ENCODE assay signal across 8 mouse cellular contexts in the genomic region with DNA sequence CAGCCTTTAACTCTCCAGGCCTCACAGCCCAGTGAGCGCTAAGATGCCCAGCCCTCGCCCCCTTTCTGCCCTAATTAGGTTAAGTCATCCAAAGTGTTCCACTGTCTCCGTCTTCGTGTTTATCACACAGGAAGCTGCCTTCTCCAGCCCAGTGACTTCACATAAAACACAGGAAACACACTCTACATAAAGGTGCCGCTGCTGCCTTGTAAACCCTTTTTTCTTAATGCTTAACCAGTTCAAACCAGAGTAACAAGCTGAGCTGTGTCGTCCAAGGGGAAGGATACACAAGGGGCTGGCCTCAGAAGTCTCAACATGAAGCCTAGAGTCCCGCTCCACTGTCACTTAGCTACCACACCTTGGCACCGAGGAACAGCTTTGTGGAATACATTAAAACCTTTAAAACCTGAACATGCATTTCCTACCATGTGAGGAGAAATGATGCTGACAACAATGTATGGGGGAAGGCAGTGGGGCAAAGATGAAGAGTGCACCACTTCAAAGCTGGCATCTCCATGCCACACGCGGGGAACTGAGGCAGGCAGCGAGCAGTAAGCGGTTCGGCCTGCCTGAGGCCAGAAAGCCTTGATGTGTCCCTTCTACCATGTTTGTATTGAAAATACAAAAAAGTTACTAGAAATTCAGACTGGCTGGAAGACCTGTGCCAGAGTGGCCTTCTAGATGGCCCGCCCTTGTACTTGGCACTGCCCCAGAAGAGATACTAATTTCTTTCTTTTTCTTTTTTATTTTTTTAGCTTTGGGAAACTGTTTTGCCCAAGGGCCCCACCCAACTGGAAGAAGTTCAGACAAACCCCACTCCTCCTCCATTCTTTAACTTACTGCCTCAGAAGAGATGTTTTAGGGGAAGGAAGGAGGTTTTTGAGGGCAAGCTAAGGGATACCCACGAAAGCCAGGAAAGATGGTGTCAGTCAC. TPM values are rescaled to one million over a fixed set of nuclear protein-coding genes. Genes with fewer than 3 reads are reported as not detected.
DNase-seq lines count a peak whose midpoint lies in the region; ATAC-seq lines count a peak whose summit lies in the region.

No protein-coding gene starts in this region.

- no peak overlapping the region for H3K9ac ChIP-seq in heart, embryonic 15.5 days
- H3K9ac ChIP-seq in lung, embryonic 16.5 days (ENCODE audit: low read length), result no peak overlapping the region
- no peak overlapping the region for H3K9ac ChIP-seq in forebrain, embryonic 11.5 days (ENCODE audit: low read length)

- ATAC-seq in heart, embryonic 15.5 days (replicated peaks; ENCODE audit: insufficient number of reproducible peaks, insufficient read depth, low FRiP score, low read depth), result no peak
- ATAC-seq in lung, embryonic 16.5 days (ENCODE audit: low read depth), result no peak
- no peak for ATAC-seq in forebrain, embryonic 11.5 days (replicated peaks; ENCODE audit: low FRiP score)

- peak overlapping the region; percentile 7; the same call in 1 of the 2 replicates for H3K4me2 ChIP-seq in heart, embryonic 15.5 days
- no peak overlapping the region; the same call in 1 of the 2 replicates for H3K4me2 ChIP-seq in lung, embryonic 16.5 days (ENCODE audit: low read depth, low read length)
- no peak overlapping the region for H3K4me2 ChIP-seq in forebrain, embryonic 11.5 days (ENCODE audit: low read depth, low read length, severe bottlenecking)

- H3K27ac ChIP-seq in heart, embryonic 15.5 days, result peak overlapping the region; percentile 98
- peak overlapping the region; percentile 13 for H3K27ac ChIP-seq in lung, embryonic 16.5 days (ENCODE audit: low read length)
- H3K27ac ChIP-seq in forebrain, embryonic 11.5 days (ENCODE audit: low read depth, low read length), result no peak overlapping the region

- H3K9me3 ChIP-seq in heart, embryonic 15.5 days (replicated peaks), result no peaks in the 10 kb centered on the region
- no peaks in the 10 kb centered on the region for H3K9me3 ChIP-seq in lung, embryonic 16.5 days (ENCODE audit: control insufficient read depth, low read length)
- no peaks in the 10 kb centered on the region for H3K9me3 ChIP-seq in forebrain, embryonic 11.5 days (ENCODE audit: control insufficient read depth, low read length)

- H3K27me3 ChIP-seq in heart, embryonic 15.5 days, result no peaks in the 10 kb centered on the region
- H3K27me3 ChIP-seq in lung, embryonic 16.5 days (ENCODE audit: control insufficient read depth, insufficient read depth, low read depth, low read length), result no peaks in the 10 kb centered on the region
- no peaks in the 10 kb centered on the region for H3K27me3 ChIP-seq in forebrain, embryonic 11.5 days (ENCODE audit: control insufficient read depth, insufficient read depth, low read length)

- 64% methylated on average over 15 of the region's 15 CpGs for WGBS in heart, embryonic 15.5 days
- 64% methylated on average over 15 of the region's 15 CpGs for WGBS in lung, embryonic 16.5 days
- WGBS in forebrain, embryonic 11.5 days, result 80% methylated on average over 15 of the region's 15 CpGs

- no peak overlapping the region for H3K4me3 ChIP-seq in heart, embryonic 15.5 days
- no peak overlapping the region for H3K4me3 ChIP-seq in lung, embryonic 16.5 days (ENCODE audit: low read length)
- H3K4me3 ChIP-seq in forebrain, embryonic 11.5 days (ENCODE audit: low read depth, low read length), result no peak overlapping the region

- H3K36me3 ChIP-seq in heart, embryonic 15.5 days, result no peaks in the 10 kb centered on the region; the same call in 1 of the 2 replicates
- H3K36me3 ChIP-seq in lung, embryonic 16.5 days (ENCODE audit: control insufficient read depth, insufficient read depth, low read length), result no peaks in the 10 kb centered on the region
- H3K36me3 ChIP-seq in forebrain, embryonic 11.5 days (ENCODE audit: control insufficient read depth, insufficient read depth, low read length), result no peaks in the 10 kb centered on the region

- peak; percentile 52 for DNase-seq in spleen, adult 18-20 months
- no peak for DNase-seq in spleen, adult 12 weeks (ENCODE audit: low spot score)
- peak; percentile 61 to 67 for DNase-seq in thymus, postnatal 36 days
- DNase-seq in left cerebral cortex, adult 8-10 months (ENCODE audit: low spot score in 2 of 2), result no peak
- no peak for DNase-seq in urinary bladder, postnatal 4 days (ENCODE audit: low spot score in 2 of 2)
- DNase-seq in forebrain, embryonic 11.5 days (ENCODE audit: low spot score), result no peak

- peaks cover 90% of the 10 kb centered on the region for H3K4me1 ChIP-seq in heart, embryonic 15.5 days (replicated peaks)
- H3K4me1 ChIP-seq in lung, embryonic 16.5 days (replicated peaks; ENCODE audit: control insufficient read depth, insufficient read depth, low read length), result peaks cover 97% of the 10 kb centered on the region
- H3K4me1 ChIP-seq in forebrain, embryonic 11.5 days (replicated peaks; ENCODE audit: control insufficient read depth, insufficient read depth, low read length), result peaks cover 16% of the 10 kb centered on the region; the same call in 1 of the 2 replicates

RNA-seq across cellular contexts. Expression of gene Myh9, which starts 7.4 kb away (rescaled TPM):
- polyA plus RNA-seq in heart, embryonic 15.5 days (2015; fragmentation: Nextera tagmentation; extraction: Ambion mirVana), result 25.2 and 33.7 TPM in 2 replicates
- polyA plus RNA-seq in lung, embryonic 16.5 days (2015; fragmentation: Nextera tagmentation; extraction: Ambion mirVana), result 71.7 and 77.6 TPM in 2 replicates
- 10 to 100 TPM; 65.9 to 77.7 (median 71.1) TPM for total RNA-seq in left cerebral cortex, adult 8-10 months (2022)
- polyA plus RNA-seq in forebrain, embryonic 11.5 days (2014; fragmentation: Nextera tagmentation; extraction: Ambion mirVana), result 32.0 and 37.4 TPM in 2 replicates

Comparison
In these comparisons a context has a peak if more than half of its experiments do, and no peak if none do; other contexts are left out.
1. DNase-seq: peak in spleen, adult 18-20 months (2 of 2) and thymus, postnatal 36 days (2 of 2); none in spleen, adult 12 weeks (single experiment), left cerebral cortex, adult 8-10 months (0 of 2), urinary bladder, postnatal 4 days (0 of 2) and forebrain, embryonic 11.5 days (single experiment).